Mouse (Mus musculus): ENCODE data around the gene Chtf18. TPM values are rescaled to one million over a fixed set of nuclear protein-coding genes. Genes with fewer than 3 reads are reported as not detected.
"Not testable (repeated sequence)": the region's sequence is repeated elsewhere in the genome, so short reads cannot be mapped to it uniquely, and the experiment has no call there.

Gene Chtf18
- 1 to 10 TPM; 4.0 to 6.7 TPM for polyA plus RNA-seq (2017; shearing (Covaris generic))

- ATAC-seq = peak; percentile 98
Observed at GRCm38 (mm10) chr17:25727265-25728008, at the start of gene Chtf18, which contains the start of gene Rpusd1. Chtf18 (minus strand) TSS chr17:25727419. Rpusd1 (plus strand) TSS chr17:25727670.

DNA sequence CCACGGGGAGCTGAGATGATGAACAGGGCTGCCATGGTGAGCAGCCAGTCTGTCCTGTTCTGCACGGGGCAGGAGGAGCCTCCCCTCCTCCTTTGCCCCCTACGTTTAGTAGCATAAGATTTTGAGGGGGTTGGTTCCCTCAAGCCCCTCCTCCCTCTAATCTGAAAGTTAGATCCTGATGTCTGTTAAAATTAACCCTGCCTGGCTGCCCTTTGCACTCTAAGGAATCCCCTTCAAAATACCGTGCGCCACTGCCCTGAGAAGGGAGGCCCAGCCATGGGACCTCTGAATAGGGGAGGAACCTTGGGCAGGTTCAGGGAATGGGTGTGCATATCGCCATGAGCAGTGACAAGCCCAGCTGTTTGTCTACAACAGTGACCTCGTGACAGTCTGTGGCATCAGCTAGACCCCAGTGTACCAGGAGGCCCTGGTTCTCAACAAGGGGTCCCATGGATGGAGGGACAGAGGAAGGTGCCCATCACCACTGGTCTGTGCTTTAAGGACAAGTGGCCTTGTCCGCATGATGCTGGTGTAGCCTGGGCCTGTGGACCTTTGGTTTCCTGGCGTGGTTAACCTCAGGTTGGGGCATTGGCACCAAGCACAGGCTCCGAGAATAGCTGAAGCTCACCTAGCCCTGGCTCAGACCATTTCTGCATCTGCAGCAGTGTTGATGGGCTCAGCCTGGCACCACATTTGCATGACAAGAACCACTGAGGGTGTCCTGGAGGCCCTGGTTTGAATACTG lies 48.3 kb upstream of the Chtf18 start:
- no peak for ATAC-seq

- ATAC-seq = peak; percentile 85
Observed at GRCm38 (mm10) chr17:25773549-25774120, 46.4 kb upstream of the Chtf18 start, which contains the start of gene Narfl. Narfl (plus strand) TSS chr17:25773776.

GRCm38 (mm10) chr17:25769331-25769730 lies 42.1 kb upstream of the Chtf18 start:
- no peak for ATAC-seq

GRCm38 (mm10) chr17:25765886-25766285 lies 38.7 kb upstream of the Chtf18 start:
- no peak for ATAC-seq

- no peak for ATAC-seq
Observed at GRCm38 (mm10) chr17:25762591-25762990, 35.4 kb upstream of the Chtf18 start.

GRCm38 (mm10) chr17:25761561-25761970 lies 34.3 kb upstream of the Chtf18 start:
- ATAC-seq = no peak

DNA sequence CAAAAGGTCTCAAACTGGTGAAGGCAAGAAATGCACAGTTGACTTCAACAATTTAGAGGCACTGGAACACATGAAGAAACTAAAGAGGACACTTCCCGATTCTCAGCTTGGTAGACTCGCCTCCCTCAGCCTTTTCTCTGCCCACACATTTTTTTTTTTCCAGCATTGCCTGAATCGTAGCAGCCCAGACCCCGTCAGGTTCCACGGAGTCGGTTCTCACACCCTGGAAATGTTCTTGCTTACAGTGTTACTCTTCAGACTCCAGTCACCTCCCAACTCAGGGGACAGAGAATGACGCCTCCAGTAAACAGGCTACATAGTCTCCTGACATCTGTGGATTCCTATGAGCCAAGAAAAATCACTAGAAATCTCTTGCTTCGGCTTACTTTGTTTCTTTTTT lies 32.9 kb upstream of the Chtf18 start:
- no peak for ATAC-seq

- ATAC-seq = no peak
Observed at GRCm38 (mm10) chr17:25757691-25758090, 30.5 kb upstream of the Chtf18 start.

DNA sequence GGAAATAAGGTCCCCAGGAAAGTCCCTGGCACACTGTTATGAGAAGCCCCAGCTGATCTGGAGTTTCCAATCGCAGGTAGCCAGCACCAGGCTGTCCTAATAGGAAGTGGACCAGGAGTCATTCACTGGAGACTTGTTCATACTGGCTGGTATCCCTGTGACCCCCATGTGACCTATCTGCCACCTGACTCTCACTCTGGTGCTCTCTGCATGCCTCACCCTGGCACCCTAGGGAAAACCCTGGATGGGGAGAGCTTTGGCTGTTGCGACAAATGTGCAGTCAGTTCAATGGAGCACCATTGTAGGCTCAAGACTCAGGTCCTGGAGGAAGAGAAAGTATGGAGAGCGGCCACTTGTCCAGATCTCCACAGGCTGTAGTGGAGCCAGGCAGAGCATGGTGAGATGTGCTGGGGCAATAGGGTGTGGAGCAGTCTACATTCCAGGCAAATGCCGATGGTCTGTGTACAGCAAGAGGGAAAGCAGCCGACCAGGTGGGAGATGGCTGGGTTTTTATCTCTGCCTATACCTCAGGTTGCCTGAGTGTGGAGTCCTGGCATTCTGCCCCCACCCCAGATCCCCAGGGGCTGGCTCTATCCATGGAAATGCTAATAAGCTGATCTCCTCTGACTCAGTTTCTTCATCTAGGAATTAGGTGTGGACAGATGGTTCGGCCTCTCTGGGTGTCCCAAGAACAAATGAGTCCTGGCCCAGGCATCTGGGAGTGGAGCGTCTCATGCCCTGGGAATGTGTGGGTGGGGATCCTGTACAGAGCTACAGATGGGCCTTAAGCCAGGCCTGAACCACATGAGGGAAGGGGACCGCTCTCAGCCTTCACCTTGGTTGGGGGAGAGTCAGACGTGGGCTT lies 29.4 kb upstream of the Chtf18 start:
- ATAC-seq = no peak

DNA sequence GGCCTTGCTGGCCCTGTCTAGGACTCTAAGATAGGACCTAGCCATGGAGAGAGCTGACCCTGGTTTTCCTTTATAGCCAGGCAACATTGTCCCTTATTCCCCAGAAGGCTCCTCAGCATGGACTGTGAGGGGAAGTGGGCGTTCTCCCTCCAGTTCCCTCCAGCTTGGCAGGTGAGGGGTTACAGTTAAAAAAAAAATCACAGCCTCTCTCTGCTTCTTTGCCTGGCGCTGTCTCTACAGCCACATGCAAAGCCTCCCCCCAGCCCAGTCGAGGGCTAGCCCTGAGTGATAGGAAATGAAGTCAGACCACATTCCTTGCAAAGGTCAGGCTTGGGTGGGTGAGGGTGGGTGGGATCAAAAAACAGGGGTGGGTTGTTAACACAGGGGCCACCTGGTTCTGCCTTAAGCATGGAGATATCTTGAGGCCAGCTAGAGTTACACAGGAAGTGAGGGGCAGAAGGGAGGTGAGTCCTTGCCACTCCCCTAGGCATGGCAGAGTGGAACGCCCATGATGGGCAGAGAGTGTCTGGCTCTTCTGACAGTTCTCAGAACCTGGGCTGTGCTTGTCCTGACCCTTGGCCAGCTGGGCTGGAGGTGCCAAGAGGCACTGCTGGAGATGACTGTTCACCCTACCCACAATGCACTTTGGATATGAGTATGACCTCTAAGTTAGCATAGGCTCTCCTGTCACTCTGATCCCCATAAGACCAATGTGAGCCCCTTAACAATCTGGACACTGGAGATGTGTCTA lies 28.6 kb upstream of the Chtf18 start:
- ATAC-seq = no peak

GRCm38 (mm10) chr17:25755086-25755485 lies 27.9 kb upstream of the Chtf18 start:
- no peak for ATAC-seq

- no peak for ATAC-seq
Observed at GRCm38 (mm10) chr17:25754241-25754640, 27.0 kb upstream of the Chtf18 start, which contains the start of gene Msln. Msln (minus strand) TSS chr17:25754378.

- ATAC-seq = no peak
Observed at GRCm38 (mm10) chr17:25751446-25751845, 24.2 kb upstream of the Chtf18 start.

DNA sequence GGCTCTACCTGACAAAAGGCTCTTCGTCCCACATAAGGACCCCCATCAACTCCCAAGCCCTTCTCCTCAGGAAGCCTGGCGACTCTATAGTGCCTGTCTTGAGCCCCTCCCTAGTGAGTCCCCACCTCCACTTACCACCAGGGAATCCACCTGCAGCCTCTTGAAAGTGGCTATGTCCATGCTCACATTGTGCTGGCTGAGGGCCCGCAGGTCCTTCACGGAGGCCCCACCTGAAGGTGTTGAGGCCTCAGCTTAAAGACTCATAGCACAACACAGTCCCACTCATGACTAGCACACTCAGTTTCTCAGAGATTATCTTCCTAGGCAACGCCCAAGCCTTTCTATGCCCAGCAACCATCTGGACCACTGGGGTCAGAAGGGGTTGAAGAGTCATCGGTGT lies 22.1 kb upstream of the Chtf18 start:
- ATAC-seq = no peak

- ATAC-seq = no peak
Observed at GRCm38 (mm10) chr17:25748238-25748637, 21.0 kb upstream of the Chtf18 start.

DNA sequence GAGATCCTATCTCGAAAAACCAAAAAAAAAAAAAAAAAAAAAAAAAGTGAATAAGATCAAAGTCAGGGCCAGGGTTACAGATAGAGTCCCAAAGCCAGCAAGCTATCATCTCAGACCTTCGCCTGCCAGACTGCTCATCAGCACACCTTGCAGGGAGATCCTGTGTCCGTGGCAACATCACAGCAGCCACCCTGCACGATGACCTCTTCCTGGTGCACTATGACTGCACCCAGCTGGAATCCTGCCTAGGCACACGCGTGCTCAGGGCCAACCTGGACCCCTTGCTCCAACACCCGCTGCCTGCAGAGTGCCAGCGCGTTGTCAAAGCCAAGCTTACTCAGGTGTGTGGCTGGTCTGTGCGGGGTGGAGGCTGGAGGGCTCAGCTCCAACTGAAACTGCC lies 17.1 kb upstream of the Chtf18 start:
- ATAC-seq = no peak

GRCm38 (mm10) chr17:25743831-25744230 lies 16.6 kb upstream of the Chtf18 start:
- ATAC-seq = no peak

DNA sequence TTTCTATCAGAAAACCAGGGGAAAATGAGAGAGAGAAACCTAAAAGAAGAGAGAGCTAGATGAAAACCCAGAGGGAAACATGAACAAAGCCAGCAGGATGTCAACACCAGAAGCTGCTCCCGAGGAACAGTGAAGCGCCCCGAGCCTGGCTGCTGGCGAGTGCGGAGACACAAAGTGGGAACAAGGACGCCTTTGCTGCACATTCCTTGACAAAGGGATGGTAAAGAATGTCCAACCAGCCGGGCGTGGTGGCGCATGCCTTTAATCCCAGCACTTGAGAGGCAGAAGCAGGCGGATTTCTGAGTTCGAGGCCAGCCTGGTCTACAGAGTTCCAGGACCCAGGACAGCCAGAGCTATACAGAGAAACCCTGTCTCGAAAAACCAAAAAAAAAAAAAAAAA lies 14.3 kb upstream of the Chtf18 start:
- ATAC-seq = not testable (repeated sequence)

GRCm38 (mm10) chr17:25738861-25739260 lies 11.6 kb upstream of the Chtf18 start:
- ATAC-seq = no peak

GRCm38 (mm10) chr17:25735745-25736144 lies 8.5 kb upstream of the Chtf18 start, which contains the start of gene Mslnl:
Mslnl (plus strand) TSS chr17:25736042.
- no peak for ATAC-seq

DNA sequence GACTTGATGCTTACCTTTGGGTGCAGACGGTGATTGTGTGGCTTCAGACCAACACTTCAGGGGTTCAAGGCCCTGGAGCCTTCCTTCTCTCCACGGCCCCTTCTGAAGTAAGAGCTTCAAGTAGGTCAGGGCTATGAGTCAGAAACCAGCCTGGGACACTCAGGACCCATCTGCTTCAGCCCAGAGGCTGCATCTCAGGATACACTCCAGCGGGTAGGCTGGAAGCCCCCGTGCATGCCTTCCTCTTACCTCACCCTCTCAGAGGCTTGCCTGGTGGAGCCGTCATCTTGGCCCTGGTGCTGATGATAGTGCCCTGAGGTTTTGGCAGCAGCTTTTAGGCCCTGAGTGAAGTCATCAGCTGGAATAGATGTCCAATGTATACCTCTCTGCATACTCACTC lies 8.0 kb upstream of the Chtf18 start:
- no peak for ATAC-seq
